Mouse (Mus musculus): ENCODE results near the gene Dusp16. TPM values are rescaled to one million over a fixed set of nuclear protein-coding genes. Genes with fewer than 3 reads are reported as not detected.

Gene Dusp16
- polyA plus RNA-seq, 1 experiment from 2014 or later, result 16.7 TPM

GRCm38 (mm10) chr6:134753858-134754257 lies 38.6 kb downstream of the Dusp16 start:
- Histone ChIP-seq H3K36me3 (ENCODE audit: control insufficient read depth, insufficient read depth, low read length) (no peaks in the 10 kb centered on the region; the same call in 1 of the 2 replicates), H3K27ac (ENCODE audit: low read depth, low read length) (no peak overlapping the region), H3K4me3 (ENCODE audit: low read depth, low read length) (no peak overlapping the region), H3K27me3 (ENCODE audit: control insufficient read depth, insufficient read depth, low read length) (no peaks in the 10 kb centered on the region), H3K4me1 (ENCODE audit: control insufficient read depth, insufficient read depth, low read length) (no peaks in the 10 kb centered on the region), H3K4me2 (ENCODE audit: low read depth) (no peak overlapping the region), H3K9ac (ENCODE audit: low read length) (no peak overlapping the region), H3K9me3 (ENCODE audit: control insufficient read depth, low read length) (no peaks in the 10 kb centered on the region)
- DNase-seq (ENCODE audit: low spot score) (no peak), ATAC-seq (ENCODE audit: insufficient read depth, low FRiP score, low TSS enrichment) (no peak)
- WGBS, result 94% methylated on average over 11 of the region's 11 CpGs

- ATAC-seq (ENCODE audit: insufficient read depth, low FRiP score, low TSS enrichment), result no peak
Observed at GRCm38 (mm10) chr6:134753412-134753811, 39.0 kb downstream of the Dusp16 start.

GRCm38 (mm10) chr6:134751883-134752647 lies 40.4 kb downstream of the Dusp16 start:
- WGBS, result 81% methylated on average over 5 of the region's 5 CpGs
- no peak overlapping the region for H3K4me2 ChIP-seq (ENCODE audit: low read depth)
- ATAC-seq (ENCODE audit: insufficient read depth, low FRiP score, low TSS enrichment) (no peak), DNase-seq (ENCODE audit: low spot score) (no peak)
- H3K36me3 ChIP-seq (ENCODE audit: control insufficient read depth, insufficient read depth, low read length), result no peaks in the 10 kb centered on the region; the same call in 1 of the 2 replicates
- no peak overlapping the region for H3K9ac ChIP-seq (ENCODE audit: low read length)
- H3K27me3 ChIP-seq (ENCODE audit: control insufficient read depth, insufficient read depth, low read length), result no peaks in the 10 kb centered on the region
- no peak overlapping the region for H3K4me3 ChIP-seq (ENCODE audit: low read depth, low read length)
- no peaks in the 10 kb centered on the region for H3K4me1 ChIP-seq (ENCODE audit: control insufficient read depth, insufficient read depth, low read length)
- H3K9me3 ChIP-seq (ENCODE audit: control insufficient read depth, low read length), result no peaks in the 10 kb centered on the region
- no peak overlapping the region for H3K27ac ChIP-seq (ENCODE audit: low read depth, low read length)

More at GRCm38 (mm10) chr6:134753412-134753811, 39.0 kb downstream of the Dusp16 start:
- no peak overlapping the region for H3K4me3 ChIP-seq (ENCODE audit: low read depth, low read length)
- H3K4me2 ChIP-seq (ENCODE audit: low read depth), result no peak overlapping the region
- no peaks in the 10 kb centered on the region; the same call in 1 of the 2 replicates for H3K36me3 ChIP-seq (ENCODE audit: control insufficient read depth, insufficient read depth, low read length)
- 96% methylated on average over 4 of the region's 4 CpGs for WGBS
- no peak for DNase-seq (ENCODE audit: low spot score)
- H3K9me3 ChIP-seq (ENCODE audit: control insufficient read depth, low read length), result no peaks in the 10 kb centered on the region
- H3K4me1 ChIP-seq (ENCODE audit: control insufficient read depth, insufficient read depth, low read length), result no peaks in the 10 kb centered on the region
- no peak overlapping the region for H3K9ac ChIP-seq (ENCODE audit: low read length)
- no peaks in the 10 kb centered on the region for H3K27me3 ChIP-seq (ENCODE audit: control insufficient read depth, insufficient read depth, low read length)
- no peak overlapping the region for H3K27ac ChIP-seq (ENCODE audit: low read depth, low read length)

- Histone ChIP-seq H3K27ac (ENCODE audit: low read depth, low read length) (no peak overlapping the region), H3K4me3 (ENCODE audit: low read depth, low read length) (no peak overlapping the region), H3K27me3 (ENCODE audit: control insufficient read depth, insufficient read depth, low read length) (no peaks in the 10 kb centered on the region), H3K4me2 (ENCODE audit: low read depth) (no peak overlapping the region), H3K9ac (ENCODE audit: low read length) (no peak overlapping the region), H3K9me3 (ENCODE audit: control insufficient read depth, low read length) (no peaks in the 10 kb centered on the region), H3K4me1 (ENCODE audit: control insufficient read depth, insufficient read depth, low read length) (no peaks in the 10 kb centered on the region), H3K36me3 (ENCODE audit: control insufficient read depth, insufficient read depth, low read length) (no peaks in the 10 kb centered on the region; the same call in 1 of the 2 replicates)
- 93% methylated on average over 4 of the region's 4 CpGs for WGBS
- no peak for DNase-seq (ENCODE audit: low spot score)
- ATAC-seq (ENCODE audit: insufficient read depth, low FRiP score, low TSS enrichment), result no peak
Observed at GRCm38 (mm10) chr6:134751087-134751486, 41.3 kb downstream of the Dusp16 start.

- DNase-seq (ENCODE audit: low spot score) (no peak), ATAC-seq (ENCODE audit: insufficient read depth, low FRiP score, low TSS enrichment) (no peak)
- Histone ChIP-seq H3K27ac (ENCODE audit: low read depth, low read length) (no peak overlapping the region), H3K27me3 (ENCODE audit: control insufficient read depth, insufficient read depth, low read length) (no peaks in the 10 kb centered on the region), H3K4me2 (ENCODE audit: low read depth) (no peak overlapping the region), H3K36me3 (ENCODE audit: control insufficient read depth, insufficient read depth, low read length) (no peaks in the 10 kb centered on the region; the same call in 1 of the 2 replicates), H3K4me1 (ENCODE audit: control insufficient read depth, insufficient read depth, low read length) (no peaks in the 10 kb centered on the region), H3K9me3 (ENCODE audit: control insufficient read depth, low read length) (no peaks in the 10 kb centered on the region), H3K4me3 (ENCODE audit: low read depth, low read length) (no peak overlapping the region), H3K9ac (ENCODE audit: low read length) (no peak overlapping the region)
- 90% methylated on average over 3 of the region's 3 CpGs for WGBS
Observed at GRCm38 (mm10) chr6:134748126-134748525, 44.3 kb downstream of the Dusp16 start.

DNA sequence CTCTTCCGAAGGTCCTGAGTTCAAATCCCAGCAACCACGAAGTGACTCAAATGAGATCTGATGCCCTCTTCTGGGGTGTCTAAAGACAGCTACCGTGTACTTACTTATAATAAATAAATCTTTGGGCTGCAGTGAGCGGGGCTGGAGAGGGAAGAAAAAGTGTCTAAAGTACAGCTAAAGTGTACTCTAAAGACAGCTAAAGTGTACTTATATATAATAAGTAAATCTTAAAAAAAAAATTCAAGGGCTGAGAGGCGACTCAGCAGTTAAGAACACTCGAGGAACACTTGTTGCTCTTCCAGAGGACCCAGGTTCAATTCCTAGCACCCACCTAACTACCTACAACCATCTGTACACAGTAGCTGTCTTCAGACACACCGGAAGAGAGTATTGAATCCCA lies 46.5 kb downstream of the Dusp16 start:
- no peak for ATAC-seq (ENCODE audit: insufficient read depth, low FRiP score, low TSS enrichment)
- DNase-seq (ENCODE audit: low spot score), result no peak
- no peak overlapping the region for H3K9ac ChIP-seq (ENCODE audit: low read length)
- no peaks in the 10 kb centered on the region for H3K4me1 ChIP-seq (ENCODE audit: control insufficient read depth, insufficient read depth, low read length)
- no peaks in the 10 kb centered on the region for H3K27me3 ChIP-seq (ENCODE audit: control insufficient read depth, insufficient read depth, low read length)
- no peak overlapping the region for H3K4me2 ChIP-seq (ENCODE audit: low read depth)
- H3K4me3 ChIP-seq (ENCODE audit: low read depth, low read length), result no peak overlapping the region
- no peaks in the 10 kb centered on the region for H3K9me3 ChIP-seq (ENCODE audit: control insufficient read depth, low read length)
- no peaks in the 10 kb centered on the region for H3K36me3 ChIP-seq (ENCODE audit: control insufficient read depth, insufficient read depth, low read length)
- no peak overlapping the region for H3K27ac ChIP-seq (ENCODE audit: low read depth, low read length)
- 92% methylated on average over 7 of the region's 7 CpGs for WGBS

DNA sequence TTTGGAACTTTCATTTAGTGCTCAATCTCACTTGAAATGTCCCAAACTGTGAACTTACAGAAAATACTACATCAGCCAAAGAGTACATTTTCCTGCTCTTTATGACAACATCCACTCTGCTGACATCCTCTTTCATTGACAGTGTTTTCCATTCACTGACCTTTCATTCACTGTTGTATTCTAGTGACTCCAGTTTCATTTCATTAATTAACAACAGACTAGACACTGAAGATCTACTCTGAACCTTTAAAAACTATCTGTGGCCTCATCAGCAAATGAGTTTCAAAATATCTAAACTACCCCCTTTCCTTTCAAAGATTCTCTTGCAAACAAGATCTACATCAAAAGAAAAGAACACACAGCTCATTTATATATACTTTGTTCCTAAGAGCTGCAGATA lies 48.9 kb downstream of the Dusp16 start:
- H3K4me2 ChIP-seq (ENCODE audit: low read depth), result no peak overlapping the region
- H3K27me3 ChIP-seq (ENCODE audit: control insufficient read depth, insufficient read depth, low read length), result no peaks in the 10 kb centered on the region
- H3K4me1 ChIP-seq (ENCODE audit: control insufficient read depth, insufficient read depth, low read length), result no peaks in the 10 kb centered on the region
- H3K9ac ChIP-seq (ENCODE audit: low read length), result no peak overlapping the region
- H3K27ac ChIP-seq (ENCODE audit: low read depth, low read length), result no peak overlapping the region
- DNase-seq (ENCODE audit: low spot score), result no peak
- no peaks in the 10 kb centered on the region for H3K9me3 ChIP-seq (ENCODE audit: control insufficient read depth, low read length)
- no peaks in the 10 kb centered on the region for H3K36me3 ChIP-seq (ENCODE audit: control insufficient read depth, insufficient read depth, low read length)
- ATAC-seq (ENCODE audit: insufficient read depth, low FRiP score, low TSS enrichment), result no peak
- H3K4me3 ChIP-seq (ENCODE audit: low read depth, low read length), result no peak overlapping the region

DNA sequence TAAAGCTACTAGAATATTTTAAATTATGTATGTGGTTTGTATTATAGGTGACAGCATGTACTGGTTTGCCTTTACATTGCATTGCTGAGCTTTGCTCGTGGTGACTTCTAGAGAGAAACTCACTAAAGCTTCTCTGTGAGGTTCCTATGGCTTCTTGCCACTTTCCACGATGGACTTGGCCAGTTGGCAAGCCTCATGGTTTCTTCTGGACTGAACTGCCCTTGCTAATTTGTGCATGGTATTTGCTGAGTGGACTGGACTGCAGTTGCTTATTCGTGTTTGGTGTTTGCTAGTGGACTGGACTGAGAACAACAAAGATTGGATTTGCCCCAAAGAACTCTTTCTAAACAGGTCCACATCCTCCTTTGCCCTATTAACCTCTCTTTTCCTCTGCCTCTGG lies 55.6 kb downstream of the Dusp16 start:
- Histone ChIP-seq H3K4me2 (ENCODE audit: low read depth) (no peak overlapping the region), H3K4me1 (ENCODE audit: control insufficient read depth, insufficient read depth, low read length) (no peaks in the 10 kb centered on the region), H3K27ac (ENCODE audit: low read depth, low read length) (no peak overlapping the region), H3K4me3 (ENCODE audit: low read depth, low read length) (no peak overlapping the region), H3K9me3 (ENCODE audit: control insufficient read depth, low read length) (no peaks in the 10 kb centered on the region), H3K9ac (ENCODE audit: low read length) (no peak overlapping the region), H3K27me3 (ENCODE audit: control insufficient read depth, insufficient read depth, low read length) (no peaks in the 10 kb centered on the region), H3K36me3 (ENCODE audit: control insufficient read depth, insufficient read depth, low read length) (no peaks in the 10 kb centered on the region)
- ATAC-seq (ENCODE audit: insufficient read depth, low FRiP score, low TSS enrichment) (no peak), DNase-seq (ENCODE audit: low spot score) (no peak)
- 88% methylated on average over 3 of the region's 3 CpGs for WGBS

DNA sequence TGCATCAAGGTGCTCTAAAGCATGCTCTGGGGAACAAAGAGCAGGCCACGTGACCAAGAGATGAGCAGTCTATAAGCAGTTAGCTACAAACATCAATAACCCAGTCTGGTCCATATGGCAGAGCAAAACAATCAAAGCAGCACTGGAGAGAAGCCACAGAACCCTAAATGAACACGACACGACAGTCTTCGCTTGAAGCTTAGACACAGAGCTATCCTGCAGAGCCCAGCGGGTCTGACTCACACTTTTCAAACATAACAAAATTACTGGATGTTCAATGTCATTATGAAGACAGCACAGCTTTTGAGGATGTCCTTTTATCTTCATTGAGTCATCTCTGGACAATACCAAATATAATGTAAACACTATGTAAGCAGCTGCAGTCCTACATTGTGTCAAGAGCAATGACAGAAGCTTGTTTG lies 58.6 kb downstream of the Dusp16 start:
- no peaks in the 10 kb centered on the region for H3K4me1 ChIP-seq (ENCODE audit: control insufficient read depth, insufficient read depth, low read length)
- ATAC-seq (ENCODE audit: insufficient read depth, low FRiP score, low TSS enrichment), result no peak
- no peaks in the 10 kb centered on the region for H3K36me3 ChIP-seq (ENCODE audit: control insufficient read depth, insufficient read depth, low read length)
- no peak overlapping the region for H3K27ac ChIP-seq (ENCODE audit: low read depth, low read length)
- no peaks in the 10 kb centered on the region for H3K27me3 ChIP-seq (ENCODE audit: control insufficient read depth, insufficient read depth, low read length)
- H3K9ac ChIP-seq (ENCODE audit: low read length), result no peak overlapping the region
- H3K4me3 ChIP-seq (ENCODE audit: low read depth, low read length), result no peak overlapping the region
- H3K9me3 ChIP-seq (ENCODE audit: control insufficient read depth, low read length), result no peaks in the 10 kb centered on the region
- 80% methylated on average over 5 of the region's 5 CpGs for WGBS
- no peak for DNase-seq (ENCODE audit: low spot score)
- H3K4me2 ChIP-seq (ENCODE audit: low read depth), result no peak overlapping the region

Data from neural tube, embryonic 11.5 days (tissue).